Mouse (Mus musculus) limb, embryonic 14.5 days (tissue): ENCODE measurements around the gene Btbd2. TPM values are rescaled to one million over a fixed set of nuclear protein-coding genes. Genes with fewer than 3 reads are reported as not detected.

ENCODE experiments used
- ATAC-seq: fragments of 200-750 bp; cut with Nextera tagmentation; 2 replicates; pipeline ENCODE4 v1.8.0; 2017; ENCODE audit warnings: low read depth, moderate number of reproducible peaks, moderate TSS enrichment; ENCODE audit not compliant: low FRiP score
- DNase-seq: peaks from one replicate; pipeline ENCODE4 v3.0.0-alpha.2; 2015; ENCODE audit warnings: low spot score
- H3K27ac ChIP-seq: fragments of 300-500 bp; sonication (generic); replicated peaks from 2 replicates; pipeline ENCODE4 v1.5.1; 2014; ENCODE audit warnings: low read depth, mild to moderate bottlenecking, low read length, moderate library complexity, mixed read lengths
- H3K27me3 ChIP-seq: fragments of 300-500 bp; sonication (generic); 2 replicates; pipeline ENCODE4 v1.6.1; 2014; ENCODE audit warnings: low read length, mixed read lengths; ENCODE audit not compliant: control insufficient read depth, insufficient read depth
- H3K36me3 ChIP-seq: fragments of 300-500 bp; sonication (generic); 2 replicates; pipeline ENCODE4 v1.6.1; 2014; ENCODE audit warnings: mild to moderate bottlenecking, low read length, moderate library complexity, mixed read lengths; ENCODE audit not compliant: control insufficient read depth, insufficient read depth
- H3K4me1 ChIP-seq: fragments of 300-500 bp; sonication (generic); 2 replicates; pipeline ENCODE4 v1.6.1; 2014; ENCODE audit warnings: antibody characterized with exemption, low read length, mixed read lengths; ENCODE audit not compliant: control insufficient read depth, insufficient read depth
- H3K4me2 ChIP-seq: fragments of 300-500 bp; sonication (generic); replicated peaks from 2 replicates; pipeline ENCODE4 v1.6.1; 2014; ENCODE audit warnings: low read depth, mild to moderate bottlenecking, low read length, moderate library complexity; ENCODE audit not compliant: severe bottlenecking
- H3K4me3 ChIP-seq: fragments of 300-500 bp; sonication (generic); replicated peaks from 2 replicates; pipeline ENCODE4 v1.5.1; 2014; ENCODE audit warnings: low read length
- H3K9ac ChIP-seq: fragments of 300-500 bp; sonication (generic); 2 replicates; pipeline ENCODE4 v1.6.1; 2014; ENCODE audit warnings: mild to moderate bottlenecking, low read depth, low read length, moderate library complexity; ENCODE audit not compliant: severe bottlenecking
- H3K9me3 ChIP-seq: fragments of 300-500 bp; sonication (generic); 2 replicates; pipeline ENCODE4 v1.6.1; 2016; ENCODE audit warnings: low read length; ENCODE audit not compliant: control insufficient read depth
- POLR2A ChIP-seq: fragments of 200-500 bp; IDR thresholded peaks from 2 replicates; pipeline ENCODE4 v1.8.0; 2012; ENCODE audit warnings: inconsistent platforms, mild to moderate bottlenecking, moderate library complexity, borderline replicate concordance; ENCODE audit not compliant: insufficient read depth, insufficient read length; ENCODE audit errors: extremely low read depth
- WGBS: fragments of 180-500 bp; shearing (Covaris S2); extraction: QIAGEN DNeasy Blood & Tissue Kit; methylation state at CpG from one replicate; pipeline ENCODE4 v1.1.7; 2014; 5-methylcytosine and 5-hydroxymethylcytosine counted together
- microRNA-seq: library from miRNA; unstranded; fragments of <30 nt; microRNA quantifications from one replicate; pipeline ENCODE4, GENCODE M21; 2016
- polyA plus RNA-seq, 2 experiments: library from polyadenylated mRNA; depleted of rRNA in 1 of 2; stranded (reverse) in 1 of 2; unstranded in 1 of 2; fragments of >200 nt; fragmentation: Nextera tagmentation in 1 of 2; extraction: Ambion mirVana in 1 of 2; gene quantifications; 2 replicates each; pipeline versions ENCODE4 v1.2.1 to v1.2.3; 2012 to 2014

Btbd2 gene
- polyA plus RNA-seq, 2 experiments: 78.0 to 87.8 TPM

- peaks cover 32% of the 10 kb centered on the region for H3K36me3 ChIP-seq
- peak overlapping the region; percentile 65; the same call in 1 of the 2 replicates for H3K4me3 ChIP-seq
- H3K9me3 ChIP-seq: no peaks in the 10 kb centered on the region
- 95% methylated on average over 6 of the region's 7 CpGs for WGBS
- no peak for DNase-seq
- peak overlapping the region; percentile 59; the same call in 1 of the 2 replicates for H3K9ac ChIP-seq
- peaks cover 11% of the 10 kb centered on the region for H3K4me1 ChIP-seq
- TF ChIP-seq POLR2A: no peak
- H3K27ac ChIP-seq: no peak overlapping the region
- no peaks in the 10 kb centered on the region for H3K27me3 ChIP-seq
- peak overlapping the region; percentile 87 for H3K4me2 ChIP-seq
- ATAC-seq: no peak
These were observed 52.8 kb downstream of the Btbd2 start for GRCm38 (mm10) chr10:80604001-80604509.

- 32% methylated on average over 7 of the region's 7 CpGs for WGBS
- H3K4me2 ChIP-seq: peak overlapping the region; percentile 87
- TF ChIP-seq POLR2A: no peak
- peak overlapping the region; percentile 59 for H3K9ac ChIP-seq
- no peaks in the 10 kb centered on the region for H3K27me3 ChIP-seq
- H3K4me1 ChIP-seq: peaks cover 11% of the 10 kb centered on the region
- H3K4me3 ChIP-seq: peak overlapping the region; percentile 65
- DNase-seq (no peak), ATAC-seq (no peak)
- peaks cover 26% of the 10 kb centered on the region for H3K36me3 ChIP-seq
- no peaks in the 10 kb centered on the region for H3K9me3 ChIP-seq
- H3K27ac ChIP-seq: peak overlapping the region; percentile 67
These were observed 53.5 kb downstream of the Btbd2 start for GRCm38 (mm10) chr10:80603364-80603763.

GRCm38 (mm10) chr10:80602698-80603325, 54.1 kb downstream of the Btbd2 start, which contains the start of the genes Scamp4 and Adat3:
Gene Scamp4 (plus strand): TSS chr10:80602872.
Gene Adat3 (plus strand): TSS chr10:80602880.
- WGBS: under 1% methylated on average over 48 of the region's 54 CpGs
- H3K4me3 ChIP-seq: peak within 1 kb of the TSS; percentile 65
- peak; percentile 84; the same call in 1 of the 2 replicates for TF ChIP-seq POLR2A
- H3K9me3 ChIP-seq: no peaks in the 10 kb centered on the region
- H3K4me1 ChIP-seq: peaks cover 11% of the 10 kb centered on the region
- DNase-seq: peak; percentile 96
- peak; percentile 97 for ATAC-seq
- H3K4me2 ChIP-seq: peak within 1 kb of the TSS; percentile 87
- peak within 1 kb of the TSS; percentile 59 for H3K9ac ChIP-seq
- no peaks in the 10 kb centered on the region for H3K27me3 ChIP-seq
- H3K36me3 ChIP-seq: peaks cover 20% of the 10 kb centered on the region
- peak within 1 kb of the TSS; percentile 67 for H3K27ac ChIP-seq

- ATAC-seq: no peak
- DNase-seq: no peak
These were observed 60.6 kb downstream of the Btbd2 start for GRCm38 (mm10) chr10:80596318-80596717.

More at GRCm38 (mm10) chr10:80596318-80596717, 60.6 kb downstream of the Btbd2 start:
- H3K9ac ChIP-seq: no peak overlapping the region
- no peak for TF ChIP-seq POLR2A
- no peak overlapping the region for H3K27ac ChIP-seq
- H3K4me1 ChIP-seq: no peaks in the 10 kb centered on the region
- H3K36me3 ChIP-seq: no peaks in the 10 kb centered on the region
- H3K27me3 ChIP-seq: no peaks in the 10 kb centered on the region
- no peak overlapping the region for H3K4me3 ChIP-seq
- H3K9me3 ChIP-seq: no peaks in the 10 kb centered on the region
- no peak overlapping the region for H3K4me2 ChIP-seq
- WGBS: 31% methylated on average over 4 of the region's 4 CpGs

Small RNA genes within 50 kb of the gene (microRNA-seq; reads per million reads assigned to microRNA genes)
- not detected for gene Mir6912

Other genes with a start within 250 kb of the Btbd2 start
- gene Tcf3, start 223.4 kb downstream of the Btbd2 start, polyA plus RNA-seq (2012; rRNA removed): 191 and 260 TPM in 2 replicates
- 129 and 147 TPM in 2 replicates for gene Tcf3, start 223.4 kb downstream of the Btbd2 start, polyA plus RNA-seq (2014; fragmentation: Nextera tagmentation; extraction: Ambion mirVana)
- gene Onecut3, start 162.2 kb downstream of the Btbd2 start, polyA plus RNA-seq (2012; rRNA removed): 0.01 TPM in 2 replicates
- not detected in 2 replicates for gene Onecut3, start 162.2 kb downstream of the Btbd2 start, polyA plus RNA-seq (2014; fragmentation: Nextera tagmentation; extraction: Ambion mirVana)
- 0.30 and 0.70 TPM in 2 replicates for gene Atp8b3, start 117.9 kb downstream of the Btbd2 start, polyA plus RNA-seq (2012; rRNA removed)
- gene Atp8b3, start 117.9 kb downstream of the Btbd2 start, polyA plus RNA-seq (2014; fragmentation: Nextera tagmentation; extraction: Ambion mirVana): 0.14 and 0.22 TPM in 2 replicates
- 56.4 and 79.5 TPM in 2 replicates for gene Rexo1, start 95.5 kb downstream of the Btbd2 start, polyA plus RNA-seq (2012; rRNA removed)
- gene Rexo1, start 95.5 kb downstream of the Btbd2 start, polyA plus RNA-seq (2014; fragmentation: Nextera tagmentation; extraction: Ambion mirVana): 27.9 and 32.4 TPM in 2 replicates
- 18.9 and 26.9 TPM in 2 replicates for gene Klf16, start 79.8 kb downstream of the Btbd2 start, polyA plus RNA-seq (2012; rRNA removed)
- gene Klf16, start 79.8 kb downstream of the Btbd2 start, polyA plus RNA-seq (2014; fragmentation: Nextera tagmentation; extraction: Ambion mirVana): 11.0 and 11.5 TPM in 2 replicates
- 116 and 173 TPM in 2 replicates for gene Abhd17a, start 66.7 kb downstream of the Btbd2 start, polyA plus RNA-seq (2012; rRNA removed)
- 129 and 132 TPM in 2 replicates for gene Abhd17a, start 66.7 kb downstream of the Btbd2 start, polyA plus RNA-seq (2014; fragmentation: Nextera tagmentation; extraction: Ambion mirVana)
- 83.1 and 107 TPM in 2 replicates for gene Scamp4, start 54.2 kb downstream of the Btbd2 start, polyA plus RNA-seq (2012; rRNA removed)
- 91.4 and 104 TPM in 2 replicates for gene Scamp4, start 54.2 kb downstream of the Btbd2 start, polyA plus RNA-seq (2014; fragmentation: Nextera tagmentation; extraction: Ambion mirVana)
- gene Adat3, start 54.2 kb downstream of the Btbd2 start, polyA plus RNA-seq (2012; rRNA removed): 16.8 and 29.2 TPM in 2 replicates
- gene Adat3, start 54.2 kb downstream of the Btbd2 start, polyA plus RNA-seq (2014; fragmentation: Nextera tagmentation; extraction: Ambion mirVana): 5.6 and 6.4 TPM in 2 replicates
- gene Gm49322, start 51.0 kb downstream of the Btbd2 start, polyA plus RNA-seq (2012; rRNA removed): 5.6 and 6.2 TPM in 2 replicates
- gene Gm49322, start 51.0 kb downstream of the Btbd2 start, polyA plus RNA-seq (2014; fragmentation: Nextera tagmentation; extraction: Ambion mirVana): 2.2 and 2.8 TPM in 2 replicates
- 253 and 298 TPM in 2 replicates for gene Csnk1g2, start 34.2 kb downstream of the Btbd2 start, polyA plus RNA-seq (2012; rRNA removed)
- 110 and 125 TPM in 2 replicates for gene Csnk1g2, start 34.2 kb downstream of the Btbd2 start, polyA plus RNA-seq (2014; fragmentation: Nextera tagmentation; extraction: Ambion mirVana)
- gene Mknk2, start 21.0 kb upstream of the Btbd2 start, polyA plus RNA-seq (2012; rRNA removed): 108 and 147 TPM in 2 replicates
- 93.0 and 97.7 TPM in 2 replicates for gene Mknk2, start 21.0 kb upstream of the Btbd2 start, polyA plus RNA-seq (2014; fragmentation: Nextera tagmentation; extraction: Ambion mirVana)
- gene Mob3a, start 44.9 kb upstream of the Btbd2 start, polyA plus RNA-seq (2012; rRNA removed): 33.7 and 42.7 TPM in 2 replicates
- 35.9 and 36.5 TPM in 2 replicates for gene Mob3a, start 44.9 kb upstream of the Btbd2 start, polyA plus RNA-seq (2014; fragmentation: Nextera tagmentation; extraction: Ambion mirVana)
- gene Izumo4, start 45.1 kb upstream of the Btbd2 start, polyA plus RNA-seq (2012; rRNA removed): 64.5 and 66.1 TPM in 2 replicates
- 14.4 and 15.9 TPM in 2 replicates for gene Izumo4, start 45.1 kb upstream of the Btbd2 start, polyA plus RNA-seq (2014; fragmentation: Nextera tagmentation; extraction: Ambion mirVana)
- gene Ap3d1, start 85.2 kb upstream of the Btbd2 start, polyA plus RNA-seq (2012; rRNA removed): 123 and 150 TPM in 2 replicates
- gene Ap3d1, start 85.2 kb upstream of the Btbd2 start, polyA plus RNA-seq (2014; fragmentation: Nextera tagmentation; extraction: Ambion mirVana): 75.1 and 82.9 TPM in 2 replicates
- 55.1 and 72.2 TPM in 2 replicates for gene Dot1l, start 98.1 kb upstream of the Btbd2 start, polyA plus RNA-seq (2012; rRNA removed)
- 22.7 and 25.6 TPM in 2 replicates for gene Dot1l, start 98.1 kb upstream of the Btbd2 start, polyA plus RNA-seq (2014; fragmentation: Nextera tagmentation; extraction: Ambion mirVana)
- 78.0 and 102 TPM in 2 replicates for gene Sf3a2, start 141.1 kb upstream of the Btbd2 start, polyA plus RNA-seq (2012; rRNA removed)
- gene Sf3a2, start 141.1 kb upstream of the Btbd2 start, polyA plus RNA-seq (2014; fragmentation: Nextera tagmentation; extraction: Ambion mirVana): 80.6 and 87.6 TPM in 2 replicates
- gene Plekhj1, start 141.6 kb upstream of the Btbd2 start, polyA plus RNA-seq (2012; rRNA removed): 109 and 110 TPM in 2 replicates
- gene Plekhj1, start 141.6 kb upstream of the Btbd2 start, polyA plus RNA-seq (2014; fragmentation: Nextera tagmentation; extraction: Ambion mirVana): 119 and 121 TPM in 2 replicates
- 1.0 and 1.9 TPM in 2 replicates for gene Amh, start 148.2 kb upstream of the Btbd2 start, polyA plus RNA-seq (2012; rRNA removed)
- 0.11 TPM in 1 of 2 replicates, not detected in the other for gene Amh, start 148.2 kb upstream of the Btbd2 start, polyA plus RNA-seq (2014; fragmentation: Nextera tagmentation; extraction: Ambion mirVana)
- 8.5 and 12.1 TPM in 2 replicates for gene Jsrp1, start 156.4 kb upstream of the Btbd2 start, polyA plus RNA-seq (2012; rRNA removed)
- gene Jsrp1, start 156.4 kb upstream of the Btbd2 start, polyA plus RNA-seq (2014; fragmentation: Nextera tagmentation; extraction: Ambion mirVana): 5.1 and 6.1 TPM in 2 replicates
- gene Oaz1, start 169.6 kb upstream of the Btbd2 start, polyA plus RNA-seq (2012; rRNA removed): 882 and 1,248 TPM in 2 replicates
- gene Oaz1, start 169.6 kb upstream of the Btbd2 start, polyA plus RNA-seq (2014; fragmentation: Nextera tagmentation; extraction: Ambion mirVana): 1,813 and 1,884 TPM in 2 replicates
- 0.88 and 1.4 TPM in 2 replicates for gene Lingo3, start 187.0 kb upstream of the Btbd2 start, polyA plus RNA-seq (2012; rRNA removed)
- gene Lingo3, start 187.0 kb upstream of the Btbd2 start, polyA plus RNA-seq (2014; fragmentation: Nextera tagmentation; extraction: Ambion mirVana): 0.56 and 0.82 TPM in 2 replicates
- gene Lsm7, start 198.1 kb upstream of the Btbd2 start, polyA plus RNA-seq (2012; rRNA removed): 366 and 417 TPM in 2 replicates
- 360 and 371 TPM in 2 replicates for gene Lsm7, start 198.1 kb upstream of the Btbd2 start, polyA plus RNA-seq (2014; fragmentation: Nextera tagmentation; extraction: Ambion mirVana)
- 86.8 and 128 TPM in 2 replicates for gene Sppl2b, start 198.2 kb upstream of the Btbd2 start, polyA plus RNA-seq (2012; rRNA removed)
- 40.8 and 41.8 TPM in 2 replicates for gene Sppl2b, start 198.2 kb upstream of the Btbd2 start, polyA plus RNA-seq (2014; fragmentation: Nextera tagmentation; extraction: Ambion mirVana)
- gene Tmprss9, start 214.8 kb upstream of the Btbd2 start, polyA plus RNA-seq (2012; rRNA removed): 0.04 TPM in 1 of 2 replicates, not detected in the other
- 0.10 TPM in 1 of 2 replicates, not detected in the other for gene Tmprss9, start 214.8 kb upstream of the Btbd2 start, polyA plus RNA-seq (2014; fragmentation: Nextera tagmentation; extraction: Ambion mirVana)
- 187 and 229 TPM in 2 replicates for gene Timm13, start 243.9 kb upstream of the Btbd2 start, polyA plus RNA-seq (2012; rRNA removed)
- 330 and 335 TPM in 2 replicates for gene Timm13, start 243.9 kb upstream of the Btbd2 start, polyA plus RNA-seq (2014; fragmentation: Nextera tagmentation; extraction: Ambion mirVana)